Mouse (Mus musculus) cerebellum, adult 9-10 months (tissue): Measurements from ENCODE around the gene Rab20.
A peak's percentile ranks its signal among the peaks of the same experiment; 100 is the strongest.

Experiments
- DNase-seq: peaks from one replicate; pipeline ENCODE4 v3.0.0; 2022

Rab20 gene

GRCm38 (mm10) chr8:11452152-11452551 is 26.4 kb downstream of the Rab20 start:
- DNase-seq = no peak

- DNase-seq = no peak
Observed at GRCm38 (mm10) chr8:11450184-11451113, 28.1 kb downstream of the Rab20 start.

- no peak for DNase-seq
Observed at GRCm38 (mm10) chr8:11447910-11448570, 30.5 kb downstream of the Rab20 start.

GRCm38 (mm10) chr8:11445790-11446189 is 32.7 kb downstream of the Rab20 start:
- DNase-seq = no peak

GRCm38 (mm10) chr8:11444216-11444615 is 34.3 kb downstream of the Rab20 start:
- no peak for DNase-seq

- DNase-seq = no peak
Observed at GRCm38 (mm10) chr8:11443611-11444010, 34.9 kb downstream of the Rab20 start.

- no peak for DNase-seq
Observed at GRCm38 (mm10) chr8:11441291-11441690, 37.2 kb downstream of the Rab20 start.

GRCm38 (mm10) chr8:11437862-11438261 is 40.6 kb downstream of the Rab20 start:
- no peak for DNase-seq

GRCm38 (mm10) chr8:11430688-11431087 is 47.8 kb downstream of the Rab20 start:
- DNase-seq = no peak

- no peak for DNase-seq
Observed at GRCm38 (mm10) chr8:11423091-11423490, 55.4 kb downstream of the Rab20 start.

- DNase-seq = no peak
Observed at GRCm38 (mm10) chr8:11421968-11422367, 56.5 kb downstream of the Rab20 start.

GRCm38 (mm10) chr8:11421105-11421504 is 57.4 kb downstream of the Rab20 start:
- DNase-seq = no peak

GRCm38 (mm10) chr8:11419645-11420044 is 58.9 kb downstream of the Rab20 start:
- peak; percentile 62 for DNase-seq

- peak; percentile 69 for DNase-seq
Observed at GRCm38 (mm10) chr8:11419232-11419631, 59.3 kb downstream of the Rab20 start.

- DNase-seq = no peak
Observed at GRCm38 (mm10) chr8:11417762-11418161, 60.7 kb downstream of the Rab20 start.

GRCm38 (mm10) chr8:11415089-11415488 is 63.4 kb downstream of the Rab20 start:
- peak; percentile 22 for DNase-seq

- DNase-seq = peak; percentile 18
Observed at GRCm38 (mm10) chr8:11414304-11414703, 64.2 kb downstream of the Rab20 start.

GRCm38 (mm10) chr8:11412450-11412849 is 66.1 kb downstream of the Rab20 start:
- DNase-seq = no peak

- DNase-seq = no peak
Observed at GRCm38 (mm10) chr8:11411504-11412124, 66.9 kb downstream of the Rab20 start.

GRCm38 (mm10) chr8:11405722-11406481 is 72.6 kb downstream of the Rab20 start:
- DNase-seq = no peak

GRCm38 (mm10) chr8:11404614-11405013 is 73.9 kb downstream of the Rab20 start:
- DNase-seq = no peak

GRCm38 (mm10) chr8:11403813-11404212 is 74.7 kb downstream of the Rab20 start:
- DNase-seq = no peak
